Mouse (Mus musculus) stomach, postnatal 0 days (tissue): ENCODE data around the gene Esrrg.

Source experiments
- CTCF ChIP-seq: IDR thresholded peaks from 2 replicates; pipeline ENCODE4 v1.5.1; 2016; ENCODE audit warnings: antibody characterized with exemption, low read depth, mild to moderate bottlenecking, moderate library complexity
- EP300 ChIP-seq: optimal IDR thresholded peaks from 2 replicates; pipeline ENCODE3; 2016; ENCODE audit warnings: antibody characterized with exemption

DNA sequence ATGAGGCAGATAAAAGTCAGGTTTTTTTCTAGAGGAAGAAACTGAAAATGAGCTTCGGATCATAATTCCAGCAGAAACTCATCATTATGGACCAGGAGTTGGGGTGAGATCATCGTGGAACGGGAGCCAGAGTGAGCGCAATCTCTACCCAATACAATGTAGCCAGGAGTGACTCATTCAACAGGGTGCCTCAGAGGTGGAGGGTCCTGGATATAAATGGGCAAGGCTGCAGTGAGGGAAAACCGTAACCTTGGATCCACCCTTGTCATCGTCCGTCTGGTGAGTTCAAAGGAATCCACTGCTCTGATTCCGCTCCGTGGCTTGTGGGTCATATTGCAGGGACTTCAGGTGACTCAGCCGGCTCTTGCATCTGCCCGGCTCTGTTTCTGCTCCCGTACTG lies 131.9 kb downstream of the Esrrg start:
- TF ChIP-seq EP300 (no peak), CTCF (no peak)
